Mouse (Mus musculus) bone marrow macrophage, adult 2 months (primary cell): ENCODE results near the gene Cacna1h.

Experiments
- CTCF ChIP-seq: IDR thresholded peaks from 2 replicates; pipeline ENCODE4 v1.5.1; 2012; ENCODE audit warnings: low read depth, mild to moderate bottlenecking, low read length, moderate library complexity
- POLR2A ChIP-seq: IDR thresholded peaks from 2 replicates; pipeline ENCODE4 v1.6.1; 2012; ENCODE audit warnings: mild to moderate bottlenecking, low read depth, low read length, borderline replicate concordance

DNA sequence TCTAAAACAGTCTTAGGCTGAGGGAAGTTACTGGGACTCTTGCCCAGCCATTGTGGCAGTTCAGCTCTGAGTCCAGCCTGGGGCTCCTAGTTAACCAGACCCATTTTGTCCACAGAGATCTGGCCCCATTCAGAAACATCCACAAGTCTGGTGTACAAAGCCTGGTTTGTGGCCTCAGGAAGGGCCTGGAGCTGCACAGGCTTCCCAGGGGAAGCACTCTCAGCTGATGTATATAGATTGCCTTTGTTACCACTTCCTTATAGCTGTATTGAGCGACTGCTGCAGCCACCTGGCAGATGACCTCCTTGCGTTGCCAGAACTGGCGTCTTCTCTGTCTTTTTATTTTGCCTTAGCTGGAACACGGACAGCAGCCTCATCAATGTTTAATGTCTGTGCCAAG lies 11.5 kb upstream of the Cacna1h start:
- TF ChIP-seq CTCF (no peak), POLR2A (no peak)
